ENCODE assay signal across 27 mouse cellular contexts in the genomic region with DNA sequence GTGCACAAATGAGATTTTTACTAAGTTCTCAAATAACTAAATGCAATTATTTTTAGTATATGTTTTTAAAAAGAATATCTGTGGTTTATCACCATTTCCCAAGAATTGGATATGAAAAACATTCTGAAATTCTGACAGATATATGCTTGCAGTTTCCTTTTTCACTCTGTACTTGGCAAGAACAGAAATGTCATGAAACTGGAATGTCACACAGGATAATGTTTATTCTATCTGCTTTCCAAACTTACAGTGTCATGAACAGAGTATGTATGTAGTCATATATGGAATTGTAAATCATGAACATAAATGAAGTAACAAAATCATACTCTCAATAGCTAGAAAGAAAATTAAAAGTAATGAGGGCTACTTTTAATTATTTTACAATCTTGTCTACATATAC.
DNase-seq lines count a peak whose midpoint lies in the region; ATAC-seq and TF ChIP-seq lines count a peak whose summit lies in the region.
"Had no signal": no experiment of that assay in that cellular context is flagged by ENCODE, and none has a peak within 500 bp of the region (broad histone marks: within the 10 kb centered on the region; RNA-seq: fewer than 3 reads in every experiment).

No protein-coding gene starts in this region.

- H3K4me2 ChIP-seq in lung, embryonic 14.5 days, result no peak overlapping the region
- H3K4me2 ChIP-seq: forebrain, embryonic 12.5 days; forebrain, embryonic 15.5 days; heart, embryonic 13.5 days; hindbrain, embryonic 14.5 days had no signal

- no peak overlapping the region for H3K4me3 ChIP-seq in lung, embryonic 14.5 days (ENCODE audit: low read depth, low read length)
- H3K4me3 ChIP-seq in lung, adult 2 months (replicated peaks; ENCODE audit: extremely low read depth, low read depth, low read length), result no peak overlapping the region
- H3K4me3 ChIP-seq: forebrain, embryonic 12.5 days; forebrain, embryonic 15.5 days; heart, adult 2 months; heart, embryonic 10.5 days; heart, embryonic 13.5 days had no signal

- no peak for DNase-seq in frontal cortex, postnatal 36 days (ENCODE audit: low spot score in 2 of 2)
- peak; percentile 7 for DNase-seq in lung, embryonic 14.5 days
- no peak for DNase-seq in lung, adult 2 months
- peak; percentile 26 for DNase-seq in brain, embryonic 18.5 days (ENCODE audit: low read depth, low spot score)
- DNase-seq in adrenal gland, adult 8-10 months, result no peak
- DNase-seq: adrenal gland, adult 2 months; adrenal gland, postnatal 25 days; cerebellum, adult 11-12 months; cerebellum, adult 8-10 months; cerebellum, postnatal 10 days; cerebellum, postnatal 36 days; embryo, embryonic 11 days; gastrocnemius, postnatal 10 days; gastrocnemius, postnatal 36 days; heart, adult 2 months; heart, postnatal 14 days; heart, postnatal 4 days had no signal

- peak; percentile 83 for ATAC-seq in frontal cortex, adult (ENCODE audit: low TSS enrichment)
- ATAC-seq in lung, embryonic 14.5 days (ENCODE audit: insufficient read depth), result no peak
- ATAC-seq: CD4-positive, CD25-positive, alpha-beta regulatory T cell, adult 4 months; forebrain, embryonic 15.5 days; hindbrain, postnatal 0 days; inflammation-experienced regulatory T-cells, adult 6 months; intestine, embryonic 16.5 days had no signal

- no peaks in the 10 kb centered on the region for H3K9me3 ChIP-seq in lung, embryonic 14.5 days (ENCODE audit: low read depth, low read length)
- H3K9me3 ChIP-seq: forebrain, embryonic 12.5 days; forebrain, embryonic 15.5 days; heart, embryonic 10.5 days; heart, embryonic 13.5 days had no signal

- H3K4me1 ChIP-seq in lung, embryonic 14.5 days (ENCODE audit: insufficient read depth), result no peaks in the 10 kb centered on the region
- no peaks in the 10 kb centered on the region for H3K4me1 ChIP-seq in lung, adult 2 months (ENCODE audit: control insufficient read depth, insufficient read depth, low read length)
- H3K4me1 ChIP-seq: forebrain, embryonic 12.5 days; forebrain, embryonic 15.5 days; heart, embryonic 10.5 days; heart, embryonic 13.5 days had no signal

- no peaks in the 10 kb centered on the region for H3K27me3 ChIP-seq in lung, embryonic 14.5 days (ENCODE audit: insufficient read depth, low read length)
- H3K27me3 ChIP-seq: forebrain, embryonic 12.5 days; forebrain, embryonic 15.5 days; heart, embryonic 13.5 days had no signal

- no peaks in the 10 kb centered on the region for H3K36me3 ChIP-seq in lung, embryonic 14.5 days (ENCODE audit: insufficient read depth)
- H3K36me3 ChIP-seq: forebrain, embryonic 12.5 days; forebrain, embryonic 15.5 days; heart, embryonic 10.5 days; heart, embryonic 13.5 days had no signal

- H3K27ac ChIP-seq in lung, embryonic 14.5 days (ENCODE audit: low read depth), result no peak overlapping the region
- H3K27ac ChIP-seq: forebrain, embryonic 12.5 days; heart, adult 2 months; heart, embryonic 10.5 days; heart, embryonic 13.5 days; hindbrain, embryonic 14.5 days; hindbrain, postnatal 0 days had no signal

- TF ChIP-seq POLR2A in lung, adult 2 months (IDR thresholded peaks at IDR 0.05; ENCODE audit: borderline replicate concordance, extremely low read depth, low read depth, low read length), result no peak

- no peak for TF ChIP-seq CTCF in lung, embryonic 14.5 days (IDR thresholded peaks at IDR 0.05; ENCODE audit: low read depth)
- no peak for TF ChIP-seq CTCF in lung, adult 2 months (IDR thresholded peaks at IDR 0.05; ENCODE audit: insufficient read depth, low read length)

- H3K9ac ChIP-seq in lung, embryonic 14.5 days, result no peak overlapping the region
- H3K9ac ChIP-seq: forebrain, embryonic 12.5 days; forebrain, embryonic 15.5 days; heart, embryonic 13.5 days; hindbrain, embryonic 14.5 days had no signal

Comparison
In these comparisons a context has a peak if more than half of its experiments do, and no peak if none do; other contexts are left out.
1. DNase-seq: peak in lung, embryonic 14.5 days (single experiment) and brain, embryonic 18.5 days (single experiment); none in frontal cortex, postnatal 36 days (0 of 2), lung, adult 2 months (single experiment) and adrenal gland, adult 8-10 months (single experiment).